Mouse (Mus musculus) right cerebral cortex, postnatal 36 days (tissue): ENCODE results near the gene Hsd11b1.
"Not testable (repeated sequence)": the region's sequence is repeated elsewhere in the genome, so short reads cannot be mapped to it uniquely, and the experiment has no call there.

Experiments used
- DNase-seq, 2 experiments: peaks; one replicate each; pipeline ENCODE4 v3.0.0; 2022; ENCODE audit warnings: low spot score in 2 of 2, mixed read lengths in 1 of 2

Hsd11b1 gene

DNA sequence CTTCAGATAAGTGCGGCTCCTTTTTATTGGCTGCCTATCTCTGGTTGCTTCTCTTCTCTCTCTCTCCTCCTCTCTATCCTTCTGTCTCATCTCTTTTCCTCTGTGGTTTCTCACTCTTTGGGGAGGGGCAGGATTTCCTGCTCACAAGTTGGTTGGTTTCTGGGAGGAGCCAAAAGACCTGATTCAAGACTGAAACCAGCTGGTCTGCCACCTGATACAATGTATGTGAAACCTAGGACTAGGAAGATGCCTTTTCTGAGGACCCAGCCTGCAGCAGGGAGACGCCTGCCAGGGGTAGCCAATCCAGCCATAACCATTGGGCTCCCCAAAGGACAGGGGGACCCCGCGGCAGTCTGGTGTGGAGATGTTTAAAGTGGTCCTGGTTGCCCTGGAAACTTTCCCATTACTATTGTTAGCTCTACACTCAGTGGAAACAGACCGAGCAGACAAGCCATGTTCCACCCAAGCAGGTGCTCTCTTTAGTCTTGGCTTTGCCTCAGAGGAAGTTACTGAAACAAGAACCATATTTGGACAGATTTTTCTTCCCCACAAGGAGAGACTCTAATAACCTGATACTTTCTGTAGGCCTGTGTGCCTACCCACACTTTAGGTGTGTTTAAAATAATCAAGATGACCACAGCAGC, at the start of gene Hsd11b1:
Hsd11b1 (minus strand) TSS at position 121 of the 644 bp plus-strand sequence.
- DNase-seq = no peak

DNA sequence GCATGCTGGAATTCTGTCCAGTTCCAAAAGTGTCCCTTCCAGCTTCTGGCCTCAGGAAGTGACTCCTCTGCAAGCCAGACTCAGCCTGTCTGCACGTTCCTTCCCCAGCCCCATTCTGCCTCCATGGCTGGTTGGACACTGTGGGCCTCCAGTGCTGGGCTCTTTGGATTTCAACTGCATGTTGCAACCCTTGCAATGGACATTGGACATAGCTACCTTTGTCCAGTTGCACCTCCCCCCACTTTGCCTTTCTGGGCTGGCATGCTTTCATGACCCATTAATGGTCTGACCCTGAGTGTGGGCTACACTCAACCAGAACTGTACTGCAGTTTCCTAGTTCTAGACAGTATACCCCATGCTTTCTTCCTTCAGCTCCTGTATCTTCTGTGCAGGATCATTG, 47.7 kb upstream of the Hsd11b1 start:
- no peak for DNase-seq

DNA sequence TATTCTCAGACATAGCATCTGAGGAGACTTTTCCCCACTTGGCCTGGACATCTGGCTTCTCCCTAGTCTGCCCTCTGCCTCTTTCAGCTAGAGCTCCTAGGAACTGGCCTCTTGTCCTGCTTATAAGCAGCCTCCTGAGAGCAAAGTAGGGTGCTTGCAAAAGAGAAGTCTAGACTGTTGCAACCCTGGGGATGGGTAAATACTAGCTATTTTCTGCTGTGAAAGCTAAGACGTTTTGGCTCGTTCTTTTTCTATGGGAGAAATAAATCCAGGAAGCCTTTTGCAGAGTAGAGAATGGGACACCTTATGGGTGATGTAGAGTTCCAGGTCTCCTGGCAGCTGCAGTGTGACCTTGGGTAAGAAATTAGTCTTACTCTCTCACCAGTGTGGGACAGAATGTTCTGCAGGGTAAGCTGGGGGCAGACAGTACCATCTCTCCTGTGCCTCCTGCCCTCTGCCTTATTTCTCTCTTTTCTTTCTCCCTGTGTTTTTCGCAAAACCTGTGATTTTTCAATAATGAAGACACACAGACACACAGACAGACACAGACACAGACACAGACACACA, 46.7 kb upstream of the Hsd11b1 start:
- DNase-seq = no peak

DNA sequence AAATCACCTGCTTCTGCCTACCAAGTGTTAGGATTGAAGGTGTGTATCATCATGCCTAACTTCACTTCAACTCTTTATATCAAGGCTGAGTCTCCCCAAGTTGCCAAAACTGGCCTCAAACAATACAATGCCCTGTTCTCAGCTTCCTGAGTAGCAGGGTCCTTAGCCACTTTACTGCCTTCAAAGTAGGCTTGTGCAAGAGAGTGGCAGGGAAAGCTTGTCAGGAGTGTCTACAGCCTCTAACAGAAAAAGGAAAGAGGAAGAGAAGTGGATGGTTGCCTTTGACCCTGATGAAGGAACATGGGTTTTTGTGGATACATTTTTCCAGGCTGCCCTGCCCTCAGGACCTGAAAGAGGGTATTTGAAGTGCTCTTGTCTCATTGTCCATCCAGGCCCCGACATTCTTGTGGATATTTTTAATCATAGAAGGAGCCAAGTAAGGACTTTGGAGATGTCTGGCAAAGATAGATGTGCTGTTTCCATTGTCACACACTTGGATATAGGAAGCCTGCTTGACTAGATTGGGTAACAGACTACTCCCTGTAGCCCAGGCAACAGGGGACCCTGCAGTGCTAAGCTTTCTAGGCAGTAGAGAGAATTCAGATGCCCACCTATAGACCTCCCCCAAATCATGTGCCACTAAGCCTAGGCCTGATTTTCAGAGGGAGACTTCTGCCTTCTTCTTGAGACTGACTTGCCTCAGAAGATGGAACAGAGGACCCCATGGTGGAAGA, 46.1 kb upstream of the Hsd11b1 start:
- no peak for DNase-seq

DNA sequence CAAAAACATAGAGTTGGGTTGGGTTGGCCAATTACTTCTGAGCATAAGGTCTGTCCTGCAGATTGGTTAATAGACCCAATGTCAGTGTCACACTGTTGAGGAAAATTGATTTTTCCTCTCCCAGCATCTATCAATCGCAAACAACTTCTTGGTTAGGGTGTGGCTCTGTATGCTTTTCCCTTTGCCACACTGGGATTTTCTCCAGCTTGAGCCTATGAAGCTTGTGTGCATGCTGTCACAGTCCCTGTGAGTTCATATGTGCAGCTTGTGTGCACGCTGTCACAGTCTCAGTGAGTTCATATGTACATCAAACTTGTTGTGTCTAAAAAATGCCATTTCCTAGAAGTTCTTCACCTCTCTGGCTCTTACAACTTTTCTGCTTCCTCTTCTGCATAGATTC, 43.0 kb upstream of the Hsd11b1 start:
- no peak for DNase-seq

DNA sequence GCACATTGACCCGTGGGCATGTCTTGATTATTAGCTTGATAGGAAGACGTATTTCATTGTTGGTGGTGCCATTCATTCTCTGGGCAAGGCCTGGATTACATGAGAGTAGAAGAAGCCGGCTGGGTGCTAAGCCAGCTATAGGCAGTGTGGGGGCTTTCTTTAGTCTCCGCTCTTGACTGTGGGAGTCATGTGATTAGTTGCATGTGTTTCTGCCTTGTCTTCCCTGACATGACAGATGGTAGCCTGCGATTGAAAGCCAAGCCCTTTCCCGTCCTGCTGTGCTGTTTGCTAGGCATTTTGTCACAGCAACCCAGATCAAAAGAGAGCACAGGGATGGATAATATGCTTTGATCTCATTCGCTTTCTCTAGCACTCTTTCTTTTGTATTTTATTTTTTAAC, 41.5 kb upstream of the Hsd11b1 start:
- DNase-seq = no peak

DNA sequence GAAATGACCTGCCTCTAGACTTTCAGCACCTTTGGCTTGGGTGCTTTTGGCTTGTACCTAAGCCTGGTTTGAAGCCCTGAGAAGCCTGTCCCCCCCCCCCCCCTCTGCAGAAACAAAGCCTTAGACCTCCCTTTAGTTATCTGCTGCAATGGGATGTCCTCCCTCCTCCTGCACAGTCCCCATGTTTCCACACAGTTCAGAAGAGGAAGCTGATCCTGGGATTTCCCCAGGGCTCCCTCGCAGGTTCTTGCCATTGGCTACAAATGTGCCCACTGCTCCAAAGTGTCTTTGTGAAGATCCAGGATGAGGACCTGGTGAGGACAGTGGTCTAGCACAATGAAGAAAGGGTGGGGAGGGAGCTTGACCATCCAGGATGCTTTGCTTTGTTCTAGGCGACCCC, 39.2 kb upstream of the Hsd11b1 start:
- no peak for DNase-seq

DNA sequence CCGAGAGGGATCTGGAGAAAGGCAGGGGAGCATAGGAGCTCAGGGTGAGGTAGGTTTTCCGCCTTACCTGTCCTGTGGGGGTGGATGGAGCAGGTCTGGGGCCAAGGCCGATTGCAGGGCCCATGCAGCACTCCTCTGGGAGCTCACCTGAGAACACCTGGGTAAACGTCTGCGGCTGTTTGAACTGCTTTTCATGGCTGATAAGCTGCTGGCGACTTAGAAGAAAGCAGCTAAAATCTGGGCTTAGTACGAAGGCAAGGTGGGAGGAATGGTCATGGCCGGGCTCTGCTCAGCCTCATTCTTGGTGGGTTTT, 38.2 kb upstream of the Hsd11b1 start:
- DNase-seq = no peak

DNA sequence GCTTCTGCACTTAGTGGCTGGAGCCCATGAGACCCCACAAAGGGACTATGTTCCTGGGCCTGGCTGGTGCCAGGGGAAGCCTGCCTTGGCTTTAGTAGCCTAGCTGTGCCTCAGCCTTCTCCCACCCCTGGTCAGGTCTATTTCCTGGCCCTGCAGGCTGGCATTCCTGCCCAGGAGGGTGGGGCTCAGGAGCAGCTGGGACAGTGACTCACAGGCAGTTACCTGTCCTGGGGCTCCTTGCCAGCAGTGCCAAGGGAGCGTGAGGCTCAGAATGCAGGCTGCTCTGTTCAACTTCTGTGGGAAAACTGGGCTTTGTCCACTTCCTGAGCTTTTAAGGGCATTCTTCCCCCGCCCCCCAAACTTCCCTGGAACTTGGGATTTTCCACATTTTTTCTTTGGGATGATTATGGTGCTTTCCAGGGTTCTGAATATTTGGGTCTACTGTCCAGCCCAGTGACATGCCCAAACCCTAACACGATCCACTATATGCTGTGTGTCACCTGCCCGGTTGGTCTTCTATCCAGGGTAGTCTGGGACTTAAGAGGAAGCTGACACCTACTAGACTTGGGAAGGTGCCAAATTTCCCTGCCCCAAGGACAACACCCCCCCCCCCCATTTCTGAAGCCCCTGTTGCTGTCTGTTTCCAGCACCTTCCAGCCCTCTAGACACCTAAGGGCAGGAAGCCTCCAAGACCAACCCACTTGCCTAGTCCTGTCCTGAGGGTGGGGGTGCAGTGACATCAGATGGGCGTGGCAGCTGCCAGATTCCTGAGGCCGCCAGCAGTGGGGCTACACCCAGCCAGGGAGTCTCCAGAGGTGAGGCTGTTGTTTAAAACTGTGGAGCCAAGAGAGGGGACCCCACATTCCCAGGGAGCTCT, 37.6 kb upstream of the Hsd11b1 start:
- DNase-seq = no peak

DNA sequence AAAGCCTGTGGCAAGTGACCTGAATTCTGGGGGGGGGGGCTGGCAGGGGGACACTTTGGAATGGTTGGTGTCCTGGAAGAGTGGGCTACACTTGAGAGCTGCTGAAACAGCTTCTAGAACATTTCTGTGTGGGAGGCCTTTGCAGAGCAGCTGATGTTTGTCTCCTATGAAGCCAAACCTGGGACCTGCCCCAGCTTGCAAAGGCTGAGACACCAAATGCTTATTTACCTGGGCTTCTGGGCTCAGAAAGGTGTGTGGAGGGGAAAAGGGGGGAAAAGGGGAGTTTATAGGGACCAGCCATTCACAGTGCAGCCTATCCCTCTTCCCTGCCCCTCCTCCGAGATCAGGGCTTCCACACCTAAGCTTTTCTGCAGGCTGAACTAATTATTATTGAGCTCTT, 36.1 kb upstream of the Hsd11b1 start:
- DNase-seq = no peak

DNA sequence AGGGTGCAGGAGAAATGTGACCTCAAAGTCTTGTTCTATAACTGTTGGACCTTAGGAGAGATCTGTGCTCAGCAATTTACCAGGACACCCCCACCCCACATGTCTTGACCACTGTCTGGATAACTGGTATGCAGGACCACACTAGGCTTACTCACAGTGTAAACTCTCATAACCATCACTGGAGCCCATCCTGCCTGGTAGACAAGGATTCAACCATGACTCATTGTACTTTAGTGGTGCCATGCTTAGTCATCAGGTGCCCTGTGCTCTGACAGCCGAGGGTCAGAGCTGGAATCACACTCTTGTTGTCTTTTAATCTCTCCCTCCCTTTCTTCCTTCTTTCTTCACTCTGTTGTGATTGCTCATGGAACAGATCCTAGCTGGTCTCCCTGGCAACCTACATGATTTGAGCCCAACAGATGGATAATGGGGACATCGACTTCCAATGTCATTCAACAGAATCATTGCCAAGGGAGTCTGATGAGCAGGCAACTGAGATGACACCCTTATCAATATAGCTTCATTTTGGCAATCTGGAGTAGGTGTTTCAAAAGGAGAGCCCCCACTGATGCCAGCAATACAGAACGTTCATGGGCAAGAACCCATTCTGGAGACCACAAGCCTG, 34.4 kb upstream of the Hsd11b1 start:
- DNase-seq = no peak

DNA sequence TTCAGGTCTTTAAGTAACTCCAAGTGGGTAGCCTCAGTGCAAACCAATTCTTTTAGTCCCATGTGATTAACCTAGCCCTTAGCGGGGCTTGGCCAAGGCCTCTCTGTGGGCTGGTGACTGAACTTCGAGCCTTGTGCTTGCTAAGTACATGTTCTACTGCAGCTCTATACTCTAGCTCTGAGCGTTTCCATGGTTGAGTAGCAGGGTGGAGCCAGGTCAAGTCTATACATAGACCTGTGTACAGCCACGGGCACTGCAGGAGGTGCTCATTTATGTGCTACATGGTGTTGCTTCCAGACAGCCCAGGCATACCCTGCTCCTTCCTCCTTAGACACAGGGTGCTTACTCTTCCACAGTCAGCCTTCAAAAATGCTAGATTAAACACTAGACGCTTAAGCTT, 32.0 kb upstream of the Hsd11b1 start:
- DNase-seq = no peak

DNA sequence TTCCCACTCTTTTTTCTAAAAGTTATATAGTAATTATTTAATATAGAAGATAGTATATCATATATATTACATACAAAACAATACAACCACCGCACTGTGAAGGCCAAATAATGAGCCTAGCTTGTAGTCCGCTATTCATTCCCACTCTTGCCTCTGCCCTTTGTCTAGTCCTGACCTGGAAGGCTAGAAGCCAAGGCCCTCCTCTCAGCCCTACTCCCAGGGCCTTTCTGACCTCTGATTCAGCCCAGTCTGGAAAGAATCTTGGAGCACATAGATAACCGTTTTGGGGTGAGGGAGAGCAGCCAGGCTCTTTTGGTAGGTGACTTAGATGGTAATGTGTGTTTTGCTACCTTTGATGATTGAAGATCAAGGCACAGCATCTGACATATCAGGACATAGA, 30.1 kb upstream of the Hsd11b1 start:
- no peak for DNase-seq

DNA sequence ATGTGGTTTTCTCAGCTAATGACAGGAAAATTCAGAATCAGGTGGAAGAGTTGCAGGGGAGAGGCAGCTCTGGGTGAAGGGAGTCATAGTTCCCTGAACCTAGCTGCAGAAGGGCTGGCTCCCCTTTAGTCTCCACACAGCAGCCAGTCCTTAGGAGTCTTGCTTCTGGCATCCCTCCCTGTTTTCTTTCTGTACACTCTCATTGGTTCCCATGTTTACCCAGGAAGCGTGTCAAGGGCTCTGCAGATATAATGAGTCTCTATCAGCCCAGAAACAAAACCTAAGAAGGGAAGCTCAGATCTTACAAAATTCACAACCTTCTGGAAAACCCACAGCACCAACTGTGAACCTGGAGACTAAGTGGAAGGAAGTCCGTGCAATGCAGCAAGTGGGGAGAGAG, 29.2 kb upstream of the Hsd11b1 start:
- DNase-seq = no peak

DNA sequence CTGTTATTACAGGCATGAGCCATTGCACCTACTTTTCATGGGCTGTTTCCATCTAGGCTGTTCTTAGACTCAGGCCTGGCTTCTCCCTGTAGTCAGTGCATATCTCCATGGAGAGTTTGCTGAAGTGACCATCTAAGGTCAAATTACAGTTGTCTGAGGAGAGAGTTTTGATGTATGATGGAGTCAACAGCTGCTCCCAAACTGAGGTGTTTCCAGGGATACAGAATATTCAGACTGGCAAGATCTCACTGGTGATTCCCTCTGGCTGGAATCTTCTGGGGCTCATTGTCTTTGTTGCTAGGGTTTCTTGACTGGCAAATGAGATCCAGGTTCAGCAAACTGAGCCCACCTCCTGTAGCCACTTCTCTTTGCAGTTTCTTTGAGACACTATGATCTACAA, 26.8 kb upstream of the Hsd11b1 start:
- DNase-seq = no peak

DNA sequence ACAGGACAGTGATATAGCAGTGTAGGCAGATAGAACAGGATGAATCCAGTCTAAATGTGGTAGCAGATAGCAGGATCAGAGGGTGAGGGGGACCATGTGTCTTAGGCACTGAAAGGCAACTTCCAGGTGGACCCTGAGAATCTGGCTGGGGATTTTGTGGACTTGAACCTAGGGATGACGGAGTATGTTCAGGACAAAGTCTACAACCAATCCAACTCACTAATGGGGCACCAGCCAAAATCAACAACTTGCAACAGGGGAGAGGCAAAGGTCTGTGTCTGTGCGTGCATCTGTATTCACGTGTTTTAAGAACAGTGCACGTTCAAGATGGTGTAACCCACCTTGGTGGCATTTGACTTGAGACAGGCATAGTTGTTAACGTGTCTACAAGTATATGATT, 26.0 kb upstream of the Hsd11b1 start:
- DNase-seq = no peak

DNA sequence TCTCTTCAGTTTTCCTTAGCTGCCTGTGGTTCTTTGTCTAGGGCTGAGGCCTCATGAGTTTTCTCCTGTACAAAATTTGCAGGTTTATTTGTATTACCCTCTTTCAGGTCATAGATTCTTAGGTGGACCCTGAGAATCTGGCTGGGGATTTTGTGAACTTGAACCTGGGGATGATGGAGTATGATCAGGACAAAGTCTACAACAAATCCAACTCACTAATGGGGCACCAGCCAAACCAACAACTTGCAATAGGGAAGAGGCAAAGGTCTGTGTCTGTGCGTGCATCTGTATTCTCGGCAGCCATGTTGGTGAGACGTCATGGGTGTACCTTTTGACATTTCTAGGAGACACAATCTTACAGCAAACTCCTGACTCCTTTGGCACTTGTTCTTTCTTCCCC, 25.2 kb upstream of the Hsd11b1 start:
- DNase-seq = no peak

DNA sequence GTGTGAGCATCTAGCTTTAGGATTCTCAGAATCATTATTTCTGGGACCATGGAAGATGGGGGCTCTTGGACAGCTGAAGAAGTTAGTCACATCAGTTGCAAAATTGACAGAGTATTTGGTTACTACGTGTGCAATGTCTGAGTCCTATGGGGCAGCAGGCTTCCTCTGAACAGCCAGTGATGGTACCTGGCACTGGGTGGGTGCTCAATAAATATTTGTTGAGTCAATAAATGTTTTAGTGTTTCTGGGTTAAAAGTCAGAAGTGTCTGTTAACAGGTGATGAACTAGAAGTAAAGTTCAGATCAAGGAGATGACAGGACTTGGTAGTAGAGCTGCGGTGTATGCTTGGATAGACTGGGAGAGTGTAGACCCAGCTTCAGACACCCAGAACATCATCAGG, 23.7 kb upstream of the Hsd11b1 start:
- DNase-seq = no peak

DNA sequence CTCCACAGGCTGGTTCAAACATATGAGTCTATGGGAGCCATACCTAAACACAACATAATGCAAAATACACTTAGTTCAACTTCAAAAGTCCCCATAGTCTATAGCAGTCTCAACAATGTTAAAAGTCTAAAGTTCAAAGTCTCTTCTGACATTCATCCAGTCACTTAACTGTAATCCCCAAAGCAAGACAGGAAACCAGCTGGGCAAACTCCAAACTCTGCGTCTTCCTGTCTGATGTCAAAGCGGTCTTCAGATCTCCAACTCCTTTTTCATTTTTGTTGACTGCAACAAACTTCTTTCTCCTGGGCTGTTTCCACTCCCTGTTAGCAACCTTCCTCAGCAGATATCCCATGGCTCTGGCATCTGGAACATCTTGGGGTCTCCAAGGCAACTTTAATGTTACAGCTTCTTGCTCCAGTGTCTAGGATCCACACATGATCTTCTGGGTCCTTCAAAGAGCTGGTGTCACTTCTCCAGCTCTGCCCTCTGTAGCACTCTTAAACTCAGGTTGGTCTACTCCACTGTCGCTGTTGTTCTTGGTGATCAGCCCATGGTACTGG, 22.0 kb upstream of the Hsd11b1 start:
- DNase-seq = not testable (repeated sequence)

DNA sequence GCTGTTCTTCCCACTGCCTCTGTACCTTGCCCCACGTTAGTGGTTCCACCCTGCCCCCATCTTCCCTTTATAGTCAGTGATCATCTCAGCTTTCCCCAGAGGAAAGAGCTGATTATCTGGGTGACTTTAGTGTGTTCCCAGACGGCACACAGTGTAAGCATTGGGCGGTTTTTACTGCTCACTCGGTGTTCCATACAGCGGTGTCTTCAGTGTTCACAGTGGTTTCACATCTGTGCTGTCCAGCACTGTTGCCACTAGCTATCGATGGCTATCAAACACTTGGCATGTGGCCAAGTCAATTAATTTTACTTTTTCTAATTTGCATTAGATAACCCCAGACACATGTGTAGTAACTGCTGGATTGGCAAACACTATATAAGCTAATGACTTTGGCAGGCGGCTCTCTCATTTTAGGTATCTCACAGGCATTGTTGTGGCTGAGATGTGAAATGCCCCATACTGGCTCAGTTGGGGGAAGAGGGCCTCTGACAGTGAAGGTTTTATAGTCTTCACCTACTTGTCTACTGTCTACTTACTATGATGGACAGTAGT, 20.4 kb upstream of the Hsd11b1 start:
- no peak for DNase-seq

DNA sequence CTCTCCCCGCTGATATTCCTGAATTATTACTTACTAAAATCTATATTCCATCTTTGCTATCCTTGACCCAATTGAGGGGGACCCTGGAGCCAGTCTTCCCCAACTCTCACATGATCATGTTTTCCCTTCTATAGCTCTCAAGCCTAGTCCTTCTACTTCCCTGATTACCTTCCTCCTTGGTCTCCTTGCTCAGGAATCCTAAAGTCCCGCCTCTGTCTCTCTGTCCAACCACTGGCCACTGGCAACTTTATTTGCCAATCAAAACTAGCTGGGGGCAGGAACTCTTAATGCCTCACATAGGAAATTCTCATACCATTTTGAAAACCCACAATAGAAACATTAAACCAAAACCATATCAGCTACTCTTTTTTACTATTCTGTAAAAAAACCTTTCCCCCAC, 17.5 kb upstream of the Hsd11b1 start:
- DNase-seq = no peak

DNA sequence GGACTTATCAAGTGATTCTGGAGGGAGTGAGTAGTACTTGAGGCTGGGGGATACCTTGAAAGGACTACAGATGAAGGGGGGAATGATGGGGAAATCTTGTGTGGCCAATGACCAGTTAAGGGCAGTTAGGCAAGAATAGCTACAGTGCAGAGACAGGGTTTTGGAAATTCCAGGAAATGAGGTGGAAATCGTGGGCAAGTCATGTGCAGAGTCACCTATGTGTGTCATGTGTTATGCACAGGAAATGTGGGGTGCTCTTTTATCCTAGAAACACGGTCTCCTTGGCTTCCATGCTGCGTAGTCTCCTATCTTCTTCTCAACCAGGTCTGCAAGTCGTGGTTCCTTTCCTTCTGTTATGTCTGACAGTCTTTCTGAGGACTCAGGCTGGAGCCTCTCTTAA, 15.6 kb upstream of the Hsd11b1 start:
- DNase-seq = no peak
